Mouse (Mus musculus) lung, embryonic 16.5 days (tissue): ENCODE measurements around the gene Mrtfb. TPM values are rescaled to one million over a fixed set of nuclear protein-coding genes. Genes with fewer than 3 reads are reported as not detected.
"Not testable (repeated sequence)": the region's sequence is repeated elsewhere in the genome, so short reads cannot be mapped to it uniquely, and the experiment has no call there.

Source experiments
- ATAC-seq: fragments of 200-750 bp; cut with Nextera tagmentation; 2 replicates; pipeline ENCODE4 v1.8.0; 2017; ENCODE audit warnings: low read depth, mild to moderate bottlenecking, moderate library complexity
- H3K27ac ChIP-seq: fragments of 300-500 bp; sonication (generic); 2 replicates; pipeline ENCODE4 v1.5.1; 2014; ENCODE audit warnings: mild to moderate bottlenecking, control low read depth, low read length
- H3K27me3 ChIP-seq: fragments of 300-500 bp; sonication (generic); 2 replicates; pipeline ENCODE4 v1.6.1; 2014; ENCODE audit warnings: low read depth, low read length, mixed read lengths; ENCODE audit not compliant: control insufficient read depth, insufficient read depth
- H3K36me3 ChIP-seq: fragments of 300-500 bp; sonication (generic); 2 replicates; pipeline ENCODE4 v1.6.1; 2014; ENCODE audit warnings: low read length; ENCODE audit not compliant: control insufficient read depth, insufficient read depth
- H3K4me1 ChIP-seq: fragments of 300-500 bp; sonication (generic); replicated peaks from 2 replicates; pipeline ENCODE4 v1.6.1; 2014; ENCODE audit warnings: low read length, mixed read lengths; ENCODE audit not compliant: control insufficient read depth, insufficient read depth
- H3K4me2 ChIP-seq: fragments of 300-500 bp; sonication (generic); 2 replicates; pipeline ENCODE4 v1.6.1; 2014; ENCODE audit warnings: low read depth, low read length, control low read depth
- H3K4me3 ChIP-seq: fragments of 300-500 bp; sonication (generic); 2 replicates; pipeline ENCODE4 v1.5.1; 2014; ENCODE audit warnings: mild to moderate bottlenecking, low read length, control low read depth
- H3K9ac ChIP-seq: fragments of 300-500 bp; sonication (generic); 2 replicates; pipeline ENCODE4 v1.6.1; 2014; ENCODE audit warnings: low read length, control low read depth
- H3K9me3 ChIP-seq: fragments of 300-500 bp; sonication (generic); 2 replicates; pipeline ENCODE4 v1.6.1; 2016; ENCODE audit warnings: low read length; ENCODE audit not compliant: control insufficient read depth
- WGBS: fragments of 180-500 bp; shearing (Covaris S2); extraction: QIAGEN DNeasy Blood & Tissue Kit; methylation state at CpG from one replicate; pipeline ENCODE4 v1.1.7; 2014; 5-methylcytosine and 5-hydroxymethylcytosine counted together
- polyA plus RNA-seq: library from polyadenylated mRNA; unstranded; fragments of >200 nt; fragmentation: Nextera tagmentation; extraction: Ambion mirVana; gene quantifications from 2 replicates; pipeline ENCODE4 v1.2.1, GENCODE M21; 2015

The Mrtfb gene
- polyA plus RNA-seq, 1 experiment from 2014 or later, result 24.3 TPM

DNA sequence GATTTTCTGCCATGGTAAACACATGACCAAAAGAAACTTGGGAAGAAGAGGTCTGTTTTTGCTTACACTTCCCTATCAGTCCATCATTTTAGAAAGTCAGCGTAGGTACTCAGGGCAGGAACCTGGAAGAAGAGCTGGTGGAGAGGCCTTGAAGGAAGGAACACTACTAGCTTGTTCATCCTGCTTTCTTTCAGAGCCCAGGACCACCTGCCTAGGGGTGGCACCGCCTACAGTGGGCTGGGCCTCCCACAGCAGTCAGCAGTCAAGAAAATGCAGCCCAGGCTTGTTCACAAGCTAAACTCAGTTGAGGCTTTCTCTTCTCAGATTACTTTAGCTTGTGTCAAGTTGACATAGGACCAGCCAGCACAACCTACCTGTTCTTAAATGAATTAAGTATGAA, 2.7 kb downstream of the Mrtfb start:
- Histone ChIP-seq H3K9ac (no peak overlapping the region), H3K4me1 (peaks cover 18% of the 10 kb centered on the region), H3K27me3 (no peaks in the 10 kb centered on the region), H3K36me3 (no peaks in the 10 kb centered on the region), H3K27ac (no peak overlapping the region), H3K4me3 (no peak overlapping the region), H3K9me3 (no peaks in the 10 kb centered on the region), H3K4me2 (no peak overlapping the region)
- ATAC-seq, result no peak
- WGBS, result 78% methylated on average over 2 of the region's 2 CpGs

DNA sequence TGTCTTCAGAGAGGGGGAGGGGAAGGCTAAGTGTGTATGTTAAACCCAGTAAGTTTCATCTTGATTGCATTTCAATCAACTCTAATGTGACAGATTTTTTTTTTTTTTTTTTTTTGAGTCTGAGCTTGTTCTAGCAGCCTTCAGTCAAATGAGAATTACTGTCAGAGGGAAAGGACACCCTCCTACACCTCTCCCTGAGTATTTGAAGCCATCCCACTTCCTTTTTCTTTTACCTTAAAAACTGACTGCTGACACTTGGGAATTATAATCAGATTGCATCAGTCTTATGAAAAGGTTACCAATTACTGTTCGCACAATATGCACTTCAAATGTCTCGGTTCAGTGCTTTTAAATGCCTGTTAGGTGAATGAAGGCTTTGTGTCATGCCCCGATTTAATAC, 10.0 kb downstream of the Mrtfb start:
- Histone ChIP-seq H3K9ac (no peak overlapping the region), H3K36me3 (peaks cover 12% of the 10 kb centered on the region), H3K9me3 (no peaks in the 10 kb centered on the region), H3K4me2 (no peak overlapping the region), H3K27me3 (no peaks in the 10 kb centered on the region), H3K4me3 (no peak overlapping the region), H3K4me1 (no peaks in the 10 kb centered on the region), H3K27ac (no peak overlapping the region)
- 86% methylated on average over 3 of the region's 3 CpGs for WGBS
- ATAC-seq, result no peak

DNA sequence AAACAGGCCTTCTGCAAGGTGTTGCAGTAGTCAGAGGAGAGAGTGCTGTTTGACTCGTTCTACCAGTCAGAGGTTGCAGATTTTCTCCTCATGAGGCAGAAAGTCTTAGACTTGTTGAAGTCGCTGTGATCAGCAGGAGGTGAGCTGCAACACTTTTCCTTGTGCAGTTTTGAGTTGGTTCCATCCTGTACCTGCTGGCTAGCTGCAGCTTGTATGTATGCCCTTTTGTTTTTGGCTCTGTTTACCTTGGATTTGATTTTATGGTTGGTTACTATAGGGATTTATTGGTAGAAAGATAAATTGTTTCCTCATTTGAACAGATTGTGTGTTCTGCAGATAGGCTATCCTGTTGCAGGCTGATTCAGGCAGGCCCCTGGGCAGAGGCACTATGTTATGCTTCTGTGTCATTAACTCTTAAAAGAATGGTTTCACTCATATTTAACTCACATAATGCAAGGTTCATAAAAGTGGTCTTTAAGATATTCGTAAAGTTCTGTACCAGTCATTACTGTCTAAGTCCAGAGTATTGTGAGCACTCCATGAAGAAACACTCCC, 11.1 kb downstream of the Mrtfb start:
- WGBS, result 76% methylated on average over 3 of the region's 3 CpGs
- H3K4me1 ChIP-seq, result no peaks in the 10 kb centered on the region
- no peak overlapping the region for H3K27ac ChIP-seq
- no peak overlapping the region for H3K9ac ChIP-seq
- peaks cover 12% of the 10 kb centered on the region for H3K36me3 ChIP-seq
- H3K4me2 ChIP-seq, result no peak overlapping the region
- no peak overlapping the region for H3K4me3 ChIP-seq
- H3K9me3 ChIP-seq, result no peaks in the 10 kb centered on the region
- ATAC-seq, result no peak
- no peaks in the 10 kb centered on the region for H3K27me3 ChIP-seq

DNA sequence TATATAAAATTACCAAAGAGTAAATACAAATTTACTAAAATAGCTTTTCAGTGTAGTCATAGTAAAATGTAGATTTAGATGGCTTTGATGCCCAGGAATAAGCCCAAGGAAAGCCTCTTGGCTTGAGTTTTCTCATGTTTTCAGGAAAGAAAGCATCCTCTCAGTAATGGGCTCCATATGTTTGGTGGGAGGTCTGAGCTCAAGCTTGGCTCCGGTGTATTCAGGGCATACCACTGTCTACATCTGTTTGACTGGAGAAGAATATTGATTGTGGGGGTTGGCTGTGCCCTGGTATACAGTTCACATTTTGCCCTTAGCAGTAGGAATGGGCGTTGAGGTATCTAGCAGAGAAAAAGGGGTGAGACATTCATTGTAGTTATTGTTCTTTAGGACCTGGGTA, 13.1 kb downstream of the Mrtfb start:
- no peak overlapping the region for H3K9ac ChIP-seq

DNA sequence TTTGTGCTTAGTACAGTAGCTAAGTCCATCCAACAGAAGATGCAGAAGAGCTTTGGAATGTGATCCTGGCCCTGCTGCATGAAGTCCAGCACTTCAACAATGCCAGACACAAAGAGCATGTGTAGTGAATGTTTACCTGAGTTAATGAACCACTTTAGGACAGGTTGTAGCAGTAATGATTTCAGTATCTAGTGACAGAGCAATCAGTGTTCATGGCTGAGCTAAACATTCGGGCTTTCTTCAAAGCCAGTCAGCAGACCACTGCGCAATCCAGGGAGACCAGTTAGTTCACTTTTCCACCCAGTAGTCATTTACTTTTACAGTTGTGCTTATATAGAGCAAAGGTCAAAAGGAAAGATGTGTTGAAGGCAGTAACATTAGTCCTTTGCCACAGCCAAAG, 20.0 kb downstream of the Mrtfb start:
- Histone ChIP-seq H3K36me3 (no peaks in the 10 kb centered on the region), H3K4me2 (no peak overlapping the region), H3K9ac (no peak overlapping the region), H3K9me3 (no peaks in the 10 kb centered on the region), H3K4me1 (no peaks in the 10 kb centered on the region; the same call in 1 of the 2 replicates), H3K4me3 (no peak overlapping the region), H3K27ac (no peak overlapping the region; the same call in 1 of the 2 replicates), H3K27me3 (no peaks in the 10 kb centered on the region)
- ATAC-seq, result peak; percentile 65; the same call in 1 of the 2 replicates
- WGBS, result 62% methylated on average over 2 of the region's 2 CpGs

More for the DNA sequence above, 13.1 kb downstream of the Mrtfb start:
- Histone ChIP-seq H3K27ac (no peak overlapping the region), H3K36me3 (peaks cover 12% of the 10 kb centered on the region), H3K9me3 (no peaks in the 10 kb centered on the region), H3K27me3 (no peaks in the 10 kb centered on the region), H3K4me1 (no peaks in the 10 kb centered on the region), H3K4me2 (no peak overlapping the region), H3K4me3 (no peak overlapping the region)
- no peak for ATAC-seq
- 93% methylated on average over 2 of the region's 2 CpGs for WGBS

DNA sequence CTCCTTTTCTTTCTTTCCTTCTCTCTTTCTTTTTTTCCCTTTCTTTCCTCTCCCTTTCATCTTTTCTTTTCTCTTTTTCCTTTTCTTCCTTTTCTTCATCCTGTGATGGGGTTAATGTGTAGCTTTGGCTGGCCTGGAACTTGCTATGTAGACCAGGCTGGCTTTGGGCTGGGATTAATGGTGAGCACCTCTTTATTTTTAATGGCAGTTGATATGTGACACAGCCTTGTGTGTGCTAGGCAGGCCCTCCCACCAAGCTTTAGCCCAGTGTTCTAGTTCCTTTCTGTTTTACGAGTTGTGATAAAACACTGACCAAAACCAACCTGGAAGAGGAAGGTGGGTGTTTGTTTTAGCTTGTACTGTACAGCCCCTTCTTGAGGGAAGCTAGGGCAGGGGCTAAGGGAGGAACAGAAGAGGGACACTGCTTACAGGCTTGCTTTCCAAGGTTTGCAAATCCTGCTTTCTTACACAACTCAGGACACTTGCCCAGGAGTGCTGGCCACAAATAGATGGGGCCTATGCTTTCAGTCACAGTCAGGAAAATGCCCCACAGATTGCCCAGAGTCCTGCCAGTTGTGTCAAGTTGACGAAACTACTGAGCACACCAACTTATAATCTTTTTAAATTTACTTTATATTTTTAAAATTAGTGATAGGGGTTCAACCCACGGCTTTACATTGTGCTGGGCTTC, 20.6 kb downstream of the Mrtfb start:
- WGBS, result 82% methylated on average over 3 of the region's 3 CpGs
- no peak overlapping the region for H3K9ac ChIP-seq
- H3K4me1 ChIP-seq, result no peaks in the 10 kb centered on the region; the same call in 1 of the 2 replicates
- no peak for ATAC-seq
- H3K27me3 ChIP-seq, result no peaks in the 10 kb centered on the region
- H3K36me3 ChIP-seq, result no peaks in the 10 kb centered on the region
- no peak overlapping the region for H3K4me3 ChIP-seq
- no peak overlapping the region for H3K4me2 ChIP-seq
- H3K9me3 ChIP-seq, result no peaks in the 10 kb centered on the region
- no peak overlapping the region; the same call in 1 of the 2 replicates for H3K27ac ChIP-seq

DNA sequence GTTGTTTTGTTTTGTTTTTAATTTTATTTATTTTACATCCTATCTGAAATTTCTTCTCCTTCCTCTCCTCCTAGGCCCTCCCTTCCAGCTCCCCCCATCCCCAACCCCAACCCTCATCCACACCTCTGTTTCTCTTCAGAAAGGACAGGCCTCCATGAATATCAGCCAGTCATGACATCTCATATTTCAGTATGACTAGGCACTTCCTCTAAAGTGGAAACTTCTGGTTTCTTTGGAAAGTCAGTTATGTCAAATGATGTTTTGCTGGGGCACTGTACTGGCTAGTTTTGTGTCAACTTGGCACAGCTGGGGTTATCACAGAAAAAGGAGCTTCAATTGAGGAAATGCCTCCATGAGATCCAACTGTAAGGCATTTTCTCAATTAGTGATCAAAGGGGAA, 30.1 kb downstream of the Mrtfb start:
- H3K4me2 ChIP-seq, H3K9me3 ChIP-seq, H3K4me1 ChIP-seq, ATAC-seq, H3K36me3 ChIP-seq, H3K9ac ChIP-seq, H3K27me3 ChIP-seq, H3K4me3 ChIP-seq, H3K27ac ChIP-seq: not testable (repeated sequence)

DNA sequence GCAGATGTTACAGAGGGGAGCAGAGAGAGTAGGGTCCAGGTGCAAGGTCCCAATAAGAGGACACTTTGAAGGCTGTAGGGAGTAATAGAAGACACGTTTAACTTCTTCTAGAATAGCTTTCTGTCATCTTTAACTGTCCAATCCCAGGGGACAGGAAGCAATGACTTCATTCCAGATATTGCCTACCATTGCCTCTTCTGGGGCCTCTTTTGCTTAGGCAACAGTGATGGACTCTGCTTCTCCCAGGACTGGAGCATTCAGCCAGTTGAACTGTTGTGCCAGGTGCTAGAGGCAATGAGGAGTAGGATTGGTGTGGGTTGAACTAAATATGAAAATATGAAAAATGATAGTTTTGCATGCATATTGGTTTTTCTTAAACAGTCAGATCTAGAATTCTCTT, 41.6 kb downstream of the Mrtfb start:
- Histone ChIP-seq H3K27me3 (no peaks in the 10 kb centered on the region), H3K4me3 (no peak overlapping the region), H3K9ac (no peak overlapping the region), H3K4me2 (no peak overlapping the region), H3K27ac (no peak overlapping the region), H3K36me3 (no peaks in the 10 kb centered on the region), H3K9me3 (no peaks in the 10 kb centered on the region), H3K4me1 (peaks cover 10% of the 10 kb centered on the region)
- ATAC-seq, result no peak
- 42% methylated on average over 1 of the region's 1 CpGs for WGBS

DNA sequence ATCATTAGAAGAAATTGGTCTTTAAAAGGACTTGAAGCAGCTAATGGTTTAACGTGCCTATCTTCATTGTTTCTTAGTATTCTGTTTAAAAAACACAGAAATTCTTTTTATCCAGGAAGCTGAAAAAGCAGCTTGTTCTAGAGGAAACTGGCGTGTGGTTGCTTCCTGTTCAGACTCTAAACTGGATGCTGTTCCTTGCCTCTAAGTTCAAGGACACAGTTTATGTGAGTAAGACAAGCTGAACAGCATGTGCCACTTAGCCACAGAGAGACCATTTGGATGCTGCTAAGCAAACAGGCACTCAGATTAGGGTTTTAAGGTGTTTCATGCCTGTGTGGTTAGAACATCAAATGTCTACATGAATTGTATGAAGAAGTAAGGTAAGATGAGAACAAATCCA, 42.7 kb downstream of the Mrtfb start:
- Histone ChIP-seq H3K9me3 (no peaks in the 10 kb centered on the region), H3K4me1 (peaks cover 10% of the 10 kb centered on the region), H3K27ac (no peak overlapping the region), H3K9ac (no peak overlapping the region), H3K4me3 (no peak overlapping the region), H3K27me3 (no peaks in the 10 kb centered on the region), H3K36me3 (no peaks in the 10 kb centered on the region), H3K4me2 (no peak overlapping the region)
- no peak for ATAC-seq
- WGBS, result 55% methylated on average over 2 of the region's 2 CpGs
